Mouse (Mus musculus) retina, postnatal 7 days (tissue): Measurements from ENCODE around the gene Cluh.
A peak's percentile ranks its signal among the peaks of the same experiment; 100 is the strongest.

Experiments used
- DNase-seq: peaks from one replicate; pipeline ENCODE4 v3.0.0-alpha.2; 2012; ENCODE audit warnings: low read depth, low spot score

Cluh gene

DNA sequence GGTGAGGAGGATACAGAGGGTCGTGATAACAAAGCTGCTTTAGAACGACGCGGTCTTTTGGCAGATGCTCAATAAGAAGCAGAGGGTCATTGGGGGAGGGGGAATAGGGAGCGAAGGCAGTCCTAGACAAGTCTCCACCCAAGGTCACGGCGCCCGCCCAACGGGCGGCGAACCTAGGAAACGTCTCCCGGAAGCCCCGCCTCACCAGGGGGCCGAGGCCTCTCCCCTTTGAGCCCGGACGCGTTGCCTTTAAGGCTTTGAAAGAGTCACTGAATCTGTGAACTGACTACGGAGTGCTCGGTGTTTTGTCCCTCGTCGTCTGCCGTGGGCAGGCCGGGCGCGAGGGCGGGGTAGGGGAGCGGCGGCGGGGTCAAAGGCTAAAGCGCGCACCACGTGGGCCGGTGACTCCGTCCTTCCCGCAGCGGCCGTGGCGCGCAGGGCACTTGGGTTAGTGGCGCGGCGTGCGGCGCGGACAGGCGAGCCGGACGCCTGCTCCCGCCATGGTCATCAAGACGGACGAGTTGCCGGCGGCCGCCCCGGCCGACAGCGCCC lies at the start of gene Cluh:
Gene Cluh, plus strand, starts transcription at position 401 of the 552 bp plus-strand sequence.
- DNase-seq = peak; percentile 93

DNA sequence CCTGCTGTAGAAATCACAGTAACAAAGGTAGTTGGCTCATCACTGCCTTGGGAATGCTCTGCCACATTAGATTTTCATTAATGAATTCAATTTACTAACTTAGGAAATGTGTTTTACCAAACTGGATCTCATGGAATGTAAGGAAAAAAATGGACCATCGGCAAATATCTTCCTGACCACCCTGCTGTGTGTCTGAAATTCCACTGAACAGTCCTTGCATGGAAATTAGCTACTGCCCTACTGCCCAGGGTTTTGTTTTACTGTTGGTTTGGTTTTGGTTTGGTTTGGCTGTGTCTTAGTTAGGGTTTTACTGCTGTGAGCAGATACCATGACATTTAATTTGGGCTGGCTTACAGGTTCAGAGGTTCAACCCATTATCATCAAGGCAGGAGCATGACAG lies 47.0 kb upstream of the Cluh start:
- no peak for DNase-seq

DNA sequence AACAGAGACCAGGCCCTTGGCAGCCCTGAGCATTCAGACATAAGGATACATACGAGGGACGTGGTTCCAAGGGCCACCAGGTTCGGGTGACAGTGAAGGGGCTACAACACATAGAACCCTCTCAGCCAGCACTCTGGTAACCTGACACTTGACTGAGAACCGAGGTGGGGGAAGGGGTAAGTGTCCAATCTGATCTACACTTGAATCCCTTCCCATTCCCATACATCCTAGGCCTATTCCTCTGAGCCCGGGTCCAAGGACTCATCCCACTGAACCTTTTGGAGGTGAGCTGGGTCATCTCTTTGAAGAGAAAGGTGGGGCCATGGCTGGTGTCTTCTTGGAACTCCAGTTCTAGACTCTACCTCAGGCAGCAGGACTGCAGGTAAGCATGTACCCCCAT lies 39.2 kb upstream of the Cluh start:
- no peak for DNase-seq

DNA sequence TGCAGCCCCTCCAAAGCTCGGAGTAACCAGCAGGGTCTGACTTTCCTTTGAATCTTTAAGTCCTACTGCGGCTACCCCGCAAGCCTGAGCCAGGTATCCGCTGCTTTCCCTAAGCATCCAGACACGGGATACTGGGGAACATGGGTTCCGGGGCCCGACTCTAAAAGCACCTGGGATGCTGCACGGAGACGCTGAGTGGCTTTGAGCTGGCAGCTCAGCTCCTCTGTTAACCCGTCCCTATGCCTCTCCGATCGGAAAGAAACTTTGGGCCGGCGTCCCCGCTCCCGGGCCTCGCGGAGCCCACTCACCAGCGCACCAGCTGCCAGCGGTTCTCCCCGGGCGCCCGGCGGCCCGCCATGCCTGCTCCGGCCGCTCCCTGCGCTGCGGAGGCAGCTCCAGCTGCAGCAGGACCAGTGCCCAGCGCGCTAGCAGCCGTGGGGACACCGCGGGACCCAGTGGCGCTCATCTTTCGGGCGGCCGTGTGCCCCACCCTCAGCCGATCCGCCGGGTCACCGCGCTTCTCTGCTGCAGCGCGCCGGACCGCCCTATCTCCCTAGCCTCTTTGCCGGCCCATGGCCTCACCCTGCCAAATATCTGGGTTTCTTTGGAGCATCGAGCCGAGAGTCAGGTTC lies 38.6 kb upstream of the Cluh start, which contains the start of gene Rap1gap2:
Gene Rap1gap2, minus strand, starts transcription at position 371 of the 632 bp plus-strand sequence.
- no peak for DNase-seq

DNA sequence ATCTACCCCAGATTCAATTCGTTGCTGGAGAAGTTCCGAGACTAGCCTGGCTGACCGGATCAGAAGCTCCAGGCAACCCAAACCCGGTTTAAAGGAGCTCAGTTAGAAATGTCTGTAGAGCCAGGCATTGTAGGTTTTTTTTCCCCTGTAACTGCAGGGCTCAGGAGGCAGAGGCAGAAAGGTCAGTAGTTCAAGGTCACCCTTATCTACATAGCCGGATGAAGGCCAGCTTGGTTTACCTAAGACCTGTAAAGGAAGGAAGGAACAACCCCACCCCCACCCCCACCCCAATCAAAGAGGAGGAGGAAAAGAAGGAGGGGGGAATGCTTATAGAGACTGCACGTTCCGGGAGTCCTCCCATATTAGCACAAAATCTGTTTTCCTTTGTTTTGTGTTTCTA lies 37.9 kb upstream of the Cluh start:
- DNase-seq = no peak

DNA sequence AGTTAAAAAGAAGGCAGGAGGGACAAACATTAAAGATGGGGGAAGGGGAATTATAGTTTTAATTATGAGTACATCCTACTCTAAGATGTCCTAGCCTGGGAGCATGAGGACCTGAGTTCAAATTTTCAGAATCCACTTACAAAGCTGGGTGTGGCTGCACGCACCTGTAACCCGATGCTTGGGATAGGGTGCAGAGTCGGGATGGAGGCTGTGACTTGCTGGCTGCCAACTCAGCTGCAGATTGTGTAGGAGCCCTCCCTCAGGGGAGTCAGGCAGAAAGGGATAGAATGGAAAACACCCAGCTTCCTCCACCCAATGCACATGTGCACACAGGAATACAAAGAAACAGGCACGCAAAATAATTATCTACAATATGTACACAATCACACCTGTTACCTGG lies 35.9 kb upstream of the Cluh start:
- DNase-seq = no peak

DNA sequence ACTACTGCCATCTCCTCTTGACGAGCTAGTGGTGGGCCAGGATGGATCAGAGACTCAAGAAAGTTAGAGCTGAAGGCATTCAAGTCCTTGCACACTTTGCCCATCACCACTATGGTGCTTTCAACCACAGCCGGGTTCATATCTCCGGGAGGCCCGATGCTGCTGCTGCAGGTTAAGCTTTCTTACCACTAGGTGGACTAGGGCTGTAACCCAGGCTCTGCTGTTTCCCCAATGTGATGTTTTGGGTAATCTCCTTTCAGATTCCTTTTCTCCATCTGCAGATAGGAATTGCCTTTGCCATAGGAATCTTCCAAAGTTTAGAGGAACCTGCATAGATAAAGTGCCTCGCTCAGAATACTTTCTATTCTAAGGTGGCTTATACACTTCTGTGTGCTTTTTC lies 33.7 kb upstream of the Cluh start:
- no peak for DNase-seq

DNA sequence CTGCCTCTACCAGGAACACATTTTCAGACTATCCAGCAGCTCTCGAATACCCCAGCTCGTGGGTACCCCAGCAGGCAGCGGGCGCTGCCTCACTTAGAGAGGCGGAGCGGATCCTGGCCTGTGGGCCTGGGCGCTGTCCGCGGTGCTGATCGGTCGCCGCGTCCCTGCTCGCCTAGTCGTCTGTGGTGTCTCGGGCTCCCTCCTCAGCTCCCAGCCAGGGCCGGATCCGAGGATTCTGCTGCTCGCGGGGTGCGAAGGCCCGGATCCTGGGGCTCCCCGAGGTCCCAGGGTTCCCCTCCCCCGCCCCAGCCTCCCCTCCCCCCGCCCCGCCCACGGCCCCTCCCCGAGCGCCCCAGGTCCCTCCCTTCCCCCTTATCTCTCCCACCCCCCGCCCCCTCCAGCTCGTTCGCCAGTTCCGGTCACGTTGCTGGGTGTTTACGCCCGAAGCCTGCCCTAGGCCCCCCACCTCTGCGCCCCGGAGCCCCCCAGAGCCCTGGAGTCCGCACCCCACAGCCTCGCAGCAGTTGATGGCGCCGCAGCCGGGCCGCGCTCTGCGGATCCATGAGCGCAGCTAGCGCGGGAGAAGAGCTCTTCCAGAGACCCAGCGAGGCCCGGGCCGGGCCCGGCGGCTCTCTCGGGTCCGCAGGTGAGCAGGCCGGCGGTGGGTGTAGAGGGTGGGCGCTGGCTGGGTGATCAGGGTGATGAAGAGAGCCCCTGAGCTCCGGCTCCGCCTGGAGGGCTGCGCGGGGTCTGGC lies 29.9 kb upstream of the Cluh start, which contains the start of gene Ccdc92b:
Gene Ccdc92b, plus strand, starts transcription at position 405 of the 755 bp plus-strand sequence.
- DNase-seq = peak; percentile 34

DNA sequence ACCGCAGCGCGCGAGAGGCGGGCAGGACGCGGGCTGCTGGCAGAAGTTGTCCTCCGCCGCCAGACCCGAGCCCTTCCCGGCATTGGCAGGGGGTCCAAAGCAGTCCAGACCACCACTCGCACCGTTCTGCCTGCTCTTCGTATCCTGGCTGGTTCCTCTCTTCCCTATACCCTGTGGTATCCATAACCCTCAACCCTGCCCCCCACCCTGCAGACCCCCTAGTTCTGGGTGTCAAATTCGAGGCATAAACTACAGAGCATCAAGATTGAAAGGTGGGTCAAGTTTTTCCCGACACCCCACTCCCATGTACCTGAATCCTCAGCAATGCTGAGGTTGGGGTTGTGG lies 29.4 kb upstream of the Cluh start:
- no peak for DNase-seq

DNA sequence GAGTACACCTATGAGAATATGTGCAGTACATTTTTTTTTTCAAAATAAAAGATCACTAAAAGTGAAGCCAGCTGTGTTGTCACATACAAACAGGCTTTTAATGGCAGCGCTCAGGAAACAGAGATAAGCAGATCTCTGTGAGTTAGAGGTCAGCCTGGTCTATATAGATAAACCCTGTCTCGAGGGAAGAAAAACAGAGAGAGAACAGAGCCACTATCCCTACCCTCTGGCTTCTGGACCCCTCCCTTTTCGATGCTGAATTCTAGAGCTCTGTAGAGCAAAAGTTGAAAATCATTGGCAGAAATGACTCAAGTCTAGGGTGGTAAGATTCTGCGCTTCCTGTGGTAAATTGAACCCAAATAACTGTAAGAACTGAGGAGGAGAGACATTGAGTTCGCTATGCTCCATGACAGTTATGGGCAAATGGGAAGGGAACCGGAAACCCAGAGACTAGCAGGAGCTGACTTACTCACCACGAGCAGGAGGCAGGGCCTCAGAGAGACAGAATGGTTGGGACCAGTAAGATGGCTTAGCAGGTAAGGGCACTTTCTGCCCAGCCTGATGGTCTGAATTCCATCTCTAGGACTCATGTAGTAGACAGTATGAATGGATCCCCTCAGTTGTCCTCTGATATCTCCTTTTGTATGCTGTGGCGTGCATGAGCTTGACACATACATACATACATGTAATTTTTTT lies 27.2 kb upstream of the Cluh start:
- no peak for DNase-seq

DNA sequence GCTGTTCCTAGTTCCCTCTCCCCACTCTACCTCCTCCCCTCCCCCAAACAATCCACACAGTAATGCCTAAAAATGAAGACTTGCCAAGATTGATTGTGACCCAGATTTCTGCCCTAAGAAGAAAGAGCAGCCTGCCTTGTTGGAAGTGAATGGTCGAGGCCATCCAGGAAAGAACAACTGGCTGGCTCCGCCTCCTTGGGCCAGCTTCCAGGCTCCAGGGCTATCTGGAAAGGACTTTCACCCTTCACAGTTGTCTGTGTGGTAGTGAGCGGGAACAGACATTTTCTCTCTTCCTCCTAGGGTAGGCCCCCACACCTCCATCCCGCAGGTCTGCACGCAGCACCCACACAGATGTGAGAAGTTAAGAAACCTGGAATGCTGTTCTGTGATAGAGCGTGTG lies 25.6 kb upstream of the Cluh start:
- no peak for DNase-seq

DNA sequence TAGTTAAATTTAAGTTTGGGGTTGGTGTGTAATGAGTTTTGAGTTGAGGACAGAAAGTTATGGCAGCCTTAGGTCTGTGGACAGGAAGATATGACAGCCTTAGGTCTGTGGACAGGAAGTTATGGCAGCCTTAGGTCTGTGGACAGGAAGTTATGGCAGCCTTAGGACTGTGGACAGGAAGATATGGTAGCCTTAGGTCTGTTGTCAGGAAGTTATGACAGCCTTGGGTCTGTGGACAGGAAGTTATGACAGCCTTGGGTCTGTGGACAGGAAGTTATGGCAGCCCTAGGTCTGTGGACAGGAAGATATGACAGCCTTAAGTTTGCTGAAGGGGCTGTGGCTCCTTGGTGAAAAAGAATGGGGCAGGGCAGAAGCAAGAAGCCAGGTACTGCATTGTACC lies 24.0 kb upstream of the Cluh start:
- no peak for DNase-seq

DNA sequence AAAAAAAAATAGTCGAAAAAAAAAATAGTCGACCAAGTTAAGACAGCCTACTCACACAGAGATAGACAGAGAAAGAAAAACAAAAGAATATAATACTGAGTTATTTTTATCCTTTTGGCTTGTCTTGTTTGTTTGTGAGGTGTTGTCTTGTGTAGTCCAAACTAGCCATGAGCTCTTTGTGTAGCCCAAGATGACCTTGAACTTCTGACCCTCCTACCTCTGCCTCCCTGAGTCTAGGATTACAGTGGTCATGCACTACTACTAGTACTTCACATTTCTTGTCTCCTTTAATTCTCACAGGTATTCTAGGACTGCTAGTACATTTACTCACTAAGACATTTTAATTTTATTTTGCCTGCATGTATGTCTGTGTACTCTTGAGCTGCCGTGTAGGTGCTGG lies 21.8 kb upstream of the Cluh start:
- no peak for DNase-seq

DNA sequence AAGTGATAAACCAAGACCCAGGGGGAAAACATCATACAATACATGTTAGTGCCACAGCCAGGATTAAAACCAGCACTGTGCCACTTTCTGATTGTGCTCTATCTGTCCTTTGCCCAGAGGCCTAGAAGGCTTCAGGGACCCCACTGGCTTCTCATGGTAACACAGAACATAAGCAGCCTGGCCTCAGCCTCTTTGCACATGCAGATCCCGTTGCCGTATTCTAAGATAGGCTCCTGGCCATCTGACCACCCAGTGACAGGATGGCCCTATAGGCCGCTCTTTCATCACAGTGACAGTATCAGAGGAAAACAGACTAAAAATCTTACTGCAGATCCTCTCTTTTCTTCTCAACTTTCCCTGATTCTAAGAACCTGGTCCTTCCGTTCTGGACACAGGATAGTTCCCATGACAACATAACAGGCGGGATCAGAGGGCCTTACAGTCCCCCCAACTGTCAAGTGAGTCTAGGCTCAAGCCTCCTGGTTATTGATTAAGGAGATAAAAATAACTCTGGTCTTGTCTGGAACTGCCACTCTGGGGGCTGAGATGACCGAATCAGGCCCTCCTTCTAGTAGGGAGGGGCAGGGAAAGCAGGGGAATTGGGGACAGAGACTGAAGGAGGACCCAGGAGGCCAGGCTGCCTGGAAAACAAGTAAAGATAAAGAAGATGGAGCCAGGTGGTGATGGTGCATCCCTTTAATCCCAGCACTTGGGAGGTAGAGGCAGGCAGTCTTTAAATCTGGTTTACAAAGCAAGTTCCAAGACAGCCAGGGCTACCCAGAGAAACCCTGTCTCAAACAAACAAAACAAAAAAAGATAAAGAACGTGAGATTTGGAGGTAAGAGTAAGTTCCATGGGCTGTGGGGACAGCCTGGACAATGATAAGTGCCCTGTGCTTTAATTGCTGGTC lies 17.2 kb upstream of the Cluh start:
- no peak for DNase-seq

DNA sequence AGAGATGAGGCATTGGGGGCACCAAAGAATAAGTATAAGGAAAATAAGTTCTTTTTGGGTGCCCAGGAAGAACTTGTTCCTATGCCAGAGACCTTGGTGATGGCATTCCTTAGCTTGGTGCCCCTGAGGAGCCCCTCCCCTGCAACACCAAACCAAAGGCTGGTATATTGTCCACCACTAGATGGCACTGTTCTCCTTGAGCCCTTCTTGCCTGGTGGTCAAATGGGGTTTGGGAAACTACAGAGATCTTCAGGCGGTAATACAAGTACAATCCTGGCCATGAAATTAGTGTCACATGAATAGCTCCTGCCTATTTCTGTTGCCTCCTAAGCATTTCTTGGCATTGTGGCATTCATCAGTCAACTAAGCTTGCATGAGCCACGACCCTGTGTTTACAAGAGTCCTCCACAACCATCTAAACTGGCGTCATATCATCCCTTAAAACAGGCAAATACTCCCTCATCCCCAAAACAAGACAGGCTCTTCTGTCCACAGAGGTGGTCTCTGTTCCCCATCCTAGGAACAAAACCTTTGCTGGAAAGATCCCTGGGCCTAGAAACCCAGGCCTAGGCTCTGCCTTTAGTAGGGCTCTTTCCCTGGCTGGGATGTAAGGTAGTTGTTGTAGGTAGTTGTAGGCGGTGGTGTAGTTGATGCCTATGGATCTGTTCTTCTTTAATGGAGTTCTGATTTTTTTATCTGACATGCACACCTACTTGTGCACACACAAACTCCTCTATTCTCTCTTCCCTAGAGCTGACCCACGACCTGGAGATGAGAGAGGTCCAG lies 14.6 kb upstream of the Cluh start:
- DNase-seq = peak; percentile 84

DNA sequence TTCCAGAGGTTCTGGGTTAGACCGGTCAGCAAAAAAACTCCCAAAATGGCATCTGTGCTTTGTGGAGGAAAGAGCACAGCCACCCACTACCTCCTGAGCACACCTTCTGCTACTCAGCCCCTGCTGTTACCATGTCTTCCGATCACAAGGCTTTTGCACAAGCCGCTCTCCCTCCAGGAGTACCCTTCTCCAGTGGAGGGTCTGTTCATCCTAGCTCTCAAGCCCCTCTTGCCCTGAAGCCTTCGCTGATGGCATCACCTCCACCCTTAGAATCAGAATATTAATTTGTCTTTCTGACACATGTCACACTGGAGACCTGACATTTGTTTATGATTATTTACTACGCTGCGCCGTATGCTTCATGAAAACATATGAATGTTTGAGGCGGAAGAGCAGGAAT lies 11.8 kb upstream of the Cluh start:
- DNase-seq = no peak

DNA sequence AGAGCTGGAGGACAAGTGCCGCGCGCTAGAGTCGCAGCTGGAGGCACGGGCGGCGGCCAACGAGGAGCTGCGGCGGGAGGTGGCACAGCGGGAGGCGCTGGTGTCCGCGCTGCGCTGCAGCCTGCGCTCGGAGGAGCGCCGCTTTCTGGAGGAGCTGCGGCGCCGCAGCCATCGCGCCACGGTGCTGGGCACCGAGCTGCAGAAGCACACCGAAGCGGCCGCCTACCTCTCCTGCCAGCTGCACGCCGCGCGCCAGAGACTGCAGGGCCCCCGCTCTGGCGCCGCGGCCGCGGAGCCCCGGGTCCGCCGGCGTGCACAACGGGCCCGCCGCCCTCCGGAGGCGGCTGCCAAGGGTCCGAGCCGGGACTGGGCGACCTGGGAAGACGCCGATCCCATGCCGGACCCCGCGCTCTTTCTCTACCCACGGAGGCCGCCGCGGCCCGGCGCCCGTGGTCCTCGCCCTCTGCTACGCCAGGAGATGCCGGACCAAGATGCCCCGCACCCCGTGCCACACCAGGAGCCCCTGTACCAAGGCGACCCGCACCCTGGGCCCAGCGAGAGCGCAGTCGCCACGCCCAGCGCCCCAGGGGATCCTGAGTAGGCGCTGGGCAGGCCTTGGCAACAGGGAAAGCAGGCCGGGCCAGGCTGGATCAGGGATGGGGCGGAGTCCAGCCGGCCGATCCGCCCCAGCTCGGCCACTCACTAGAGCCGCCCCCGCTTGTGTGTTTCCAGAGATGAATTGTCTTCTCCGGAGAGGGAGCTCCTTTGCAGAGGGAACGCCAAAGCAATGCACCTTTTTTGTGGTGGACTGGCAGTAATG lies 11.1 kb upstream of the Cluh start:
- peak; percentile 58 for DNase-seq

DNA sequence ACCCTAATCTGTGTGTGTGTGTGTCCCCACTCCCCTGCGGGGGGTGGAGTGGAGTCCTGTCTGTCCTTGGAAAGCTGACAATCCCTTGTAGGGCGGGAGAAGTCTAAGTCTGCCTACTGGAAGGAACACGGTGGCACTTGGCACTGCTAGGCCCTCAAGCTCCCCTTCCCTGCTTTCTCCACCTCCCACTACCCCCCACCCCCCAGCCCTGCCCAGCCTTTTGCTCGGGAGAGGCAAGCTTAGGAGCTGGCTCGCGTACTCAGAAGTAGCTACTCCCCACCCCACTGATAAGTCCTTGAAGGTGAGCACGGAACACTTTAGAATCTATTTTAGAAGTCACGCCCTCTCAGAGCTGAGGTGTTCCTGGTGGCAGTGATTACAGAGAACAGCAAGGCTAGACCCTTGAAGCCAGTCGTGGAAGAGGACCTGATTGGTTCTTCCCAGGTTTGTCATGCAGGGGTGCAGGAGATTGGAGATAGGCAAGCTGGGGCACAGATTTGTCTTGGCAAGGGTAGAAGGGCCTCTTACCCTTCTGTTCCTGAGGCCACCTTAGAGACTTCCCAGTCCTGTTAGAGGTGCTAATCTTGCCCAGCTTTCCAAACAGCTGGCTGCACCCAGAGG lies 10.4 kb upstream of the Cluh start:
- no peak for DNase-seq

DNA sequence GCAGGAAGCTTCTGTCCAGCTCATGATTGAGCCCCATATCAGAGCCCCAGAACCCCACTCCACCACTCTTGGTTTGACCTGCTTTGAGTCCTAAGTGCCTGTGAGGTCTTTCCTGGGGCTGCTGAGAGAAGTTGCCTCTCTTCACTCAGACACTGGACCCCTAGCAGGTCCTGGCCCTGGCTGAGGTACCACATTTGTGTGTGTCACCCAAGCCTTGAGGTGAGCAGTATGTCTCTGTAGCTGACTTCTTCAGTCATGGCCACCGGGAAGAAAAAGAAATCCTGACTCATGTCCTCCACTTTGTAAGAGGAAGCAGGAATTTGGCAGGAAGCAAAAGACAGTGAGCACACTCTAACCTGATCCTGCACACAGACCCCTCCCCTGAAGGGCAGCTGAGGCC lies 9.7 kb upstream of the Cluh start:
- no peak for DNase-seq
